Mouse (Mus musculus) CD4-positive helper T cell, adult 2 months (primary cell): ENCODE measurements around the gene Nek6.

Experiments used
- DNase-seq: peaks from one replicate; pipeline ENCODE4 v3.0.0-alpha.2; 2012; ENCODE audit warnings: low read depth, missing footprints, low spot score

The Nek6 gene

DNA sequence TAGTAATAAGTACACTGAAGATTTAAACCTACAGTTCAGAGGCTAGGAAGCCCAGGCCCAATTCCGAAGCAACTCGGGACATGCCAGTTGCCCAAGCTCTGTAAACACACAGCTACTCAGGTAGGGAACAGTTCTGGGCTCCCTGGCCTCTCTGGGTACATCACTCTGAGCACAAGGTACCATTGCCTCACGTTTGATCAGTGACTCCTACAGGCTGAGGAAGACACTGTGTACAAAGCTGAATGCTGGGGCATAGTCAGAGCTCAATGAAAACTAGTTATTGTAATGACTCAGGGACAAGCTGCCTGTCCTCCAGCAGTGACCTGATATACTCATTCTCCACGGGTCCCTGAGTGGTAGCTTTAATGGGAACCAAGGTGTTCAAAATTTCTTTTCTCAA is 109.6 kb downstream of the Nek6 start:
- no peak for DNase-seq

DNA sequence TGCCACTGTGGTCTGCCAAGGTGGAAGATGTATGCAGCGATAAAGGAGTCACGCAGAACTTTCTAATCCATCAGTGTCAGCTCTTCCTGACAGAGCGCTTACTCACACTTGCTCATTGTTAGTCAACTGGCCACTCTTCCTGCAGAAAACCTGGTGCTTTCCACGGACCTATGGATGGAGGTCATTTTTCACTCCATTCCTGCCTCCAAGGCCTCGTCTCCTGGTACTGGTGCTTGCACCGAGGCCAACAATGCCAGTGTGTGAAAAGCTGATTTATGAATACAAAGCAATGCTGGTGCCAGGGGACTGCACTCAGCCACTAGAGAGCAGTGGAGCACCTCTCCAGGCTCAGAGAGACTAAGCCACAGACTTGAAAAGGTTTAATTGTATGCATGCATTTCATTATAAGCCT is 110.2 kb downstream of the Nek6 start:
- no peak for DNase-seq

DNA sequence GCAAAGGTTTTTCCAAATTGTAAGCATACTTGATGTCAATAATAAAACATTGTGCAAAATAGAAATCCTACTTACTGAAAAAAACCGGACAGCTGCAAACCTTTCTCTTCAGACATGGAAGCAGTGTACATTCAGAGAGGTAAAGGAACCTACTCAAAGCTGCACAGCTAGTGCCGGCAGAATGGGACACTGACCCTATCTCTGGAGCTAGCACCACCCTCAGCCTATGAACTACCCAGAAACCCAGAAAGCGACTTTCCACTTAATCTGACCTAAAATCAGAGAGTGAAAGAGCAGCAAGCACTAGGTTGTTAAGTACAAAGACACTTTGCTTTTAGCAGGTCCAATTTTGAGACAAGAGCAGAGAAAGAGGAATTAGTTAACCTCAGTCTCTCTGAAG is 112.0 kb downstream of the Nek6 start:
- no peak for DNase-seq

DNA sequence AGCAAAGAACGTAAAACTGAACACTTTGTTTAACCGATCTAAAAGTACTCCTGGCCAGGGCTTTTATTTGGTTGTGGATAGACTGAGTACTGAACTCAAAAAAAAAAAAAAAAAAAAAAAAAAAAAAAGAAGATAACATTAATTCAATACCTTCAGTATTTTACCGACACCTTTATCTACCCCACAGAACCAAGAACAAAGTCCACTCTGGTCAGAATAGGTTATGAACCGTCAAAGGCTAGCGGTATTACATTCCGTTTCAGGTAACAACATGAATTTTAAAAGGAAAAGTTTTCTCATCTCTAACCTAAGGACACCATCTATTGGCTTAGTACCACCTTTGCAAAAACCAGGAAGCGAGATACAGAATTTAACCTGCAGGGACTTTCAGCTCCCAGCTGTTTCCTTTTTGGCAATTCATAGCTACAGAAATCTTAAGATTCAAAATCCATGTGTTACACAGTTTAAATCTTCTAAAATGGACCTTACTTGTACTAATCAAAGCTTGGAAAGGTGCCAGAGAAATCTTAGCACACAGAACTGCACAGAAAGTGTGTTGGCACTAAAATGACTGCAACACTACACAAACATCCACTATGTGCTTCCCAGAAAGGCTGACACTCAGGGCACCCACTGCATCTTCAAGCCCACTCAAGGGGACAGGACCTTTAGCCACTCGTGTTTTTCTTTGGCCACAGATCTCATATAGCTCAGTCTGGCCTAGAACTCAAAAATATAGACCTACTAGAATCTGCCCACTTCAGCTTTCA is 112.6 kb downstream of the Nek6 start:
- DNase-seq = no peak

DNA sequence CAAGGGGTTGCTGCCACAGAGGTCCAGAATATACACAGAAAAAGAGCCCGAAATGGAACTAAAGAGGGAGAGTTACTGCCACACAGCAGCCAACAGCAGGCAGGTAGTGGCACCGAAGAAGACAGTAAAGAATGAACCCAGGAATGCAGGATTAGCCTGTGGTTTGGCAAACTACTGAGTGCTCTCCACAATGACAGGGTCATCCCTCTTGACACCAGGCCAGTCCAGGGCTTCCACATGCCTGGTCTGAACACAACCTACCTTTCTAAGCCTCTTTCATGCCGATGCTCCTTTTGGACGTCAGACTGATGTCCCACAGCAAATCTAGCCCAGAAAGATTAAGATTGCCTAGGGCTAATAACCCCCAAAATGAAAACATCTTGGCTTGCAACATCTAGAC is 117.4 kb downstream of the Nek6 start:
- no peak for DNase-seq

DNA sequence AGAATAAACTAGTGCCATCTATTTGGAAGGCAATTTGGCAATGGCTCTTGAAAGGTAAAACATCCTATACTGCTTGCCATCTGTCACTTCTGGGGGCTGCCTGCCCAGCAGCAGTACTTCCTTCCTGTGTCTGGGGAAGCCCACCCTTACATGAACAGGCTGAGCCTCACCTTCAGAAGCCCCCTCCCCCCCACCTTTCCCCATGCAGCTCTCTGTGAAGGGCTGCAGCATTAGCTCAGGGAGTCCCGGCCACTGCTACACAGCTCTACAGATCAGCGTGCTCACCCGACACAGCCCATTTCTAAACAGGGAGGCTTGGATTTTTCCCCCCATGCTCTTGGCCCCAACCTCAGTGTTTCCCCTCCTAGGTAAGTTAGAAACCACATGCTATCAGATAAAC is 118.0 kb downstream of the Nek6 start:
- no peak for DNase-seq

DNA sequence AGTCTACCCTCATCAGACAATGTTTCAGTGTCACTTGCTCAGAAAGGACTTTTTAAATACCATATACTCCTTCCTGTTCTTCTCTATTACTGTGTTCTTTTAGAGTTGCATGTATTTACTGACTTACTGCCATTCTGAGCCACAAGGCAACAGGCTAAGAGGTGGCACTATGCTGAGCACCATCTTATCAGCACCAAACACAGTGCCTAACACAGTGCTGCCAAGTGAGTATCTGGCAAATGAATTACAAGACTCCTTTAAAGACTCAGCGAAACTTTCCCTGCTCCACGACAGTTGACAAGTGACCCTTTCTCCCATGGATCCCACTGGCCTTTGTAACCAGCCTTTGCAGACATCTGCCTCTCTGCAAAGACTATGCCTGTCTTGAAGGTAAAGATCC is 119.1 kb downstream of the Nek6 start:
- no peak for DNase-seq

DNA sequence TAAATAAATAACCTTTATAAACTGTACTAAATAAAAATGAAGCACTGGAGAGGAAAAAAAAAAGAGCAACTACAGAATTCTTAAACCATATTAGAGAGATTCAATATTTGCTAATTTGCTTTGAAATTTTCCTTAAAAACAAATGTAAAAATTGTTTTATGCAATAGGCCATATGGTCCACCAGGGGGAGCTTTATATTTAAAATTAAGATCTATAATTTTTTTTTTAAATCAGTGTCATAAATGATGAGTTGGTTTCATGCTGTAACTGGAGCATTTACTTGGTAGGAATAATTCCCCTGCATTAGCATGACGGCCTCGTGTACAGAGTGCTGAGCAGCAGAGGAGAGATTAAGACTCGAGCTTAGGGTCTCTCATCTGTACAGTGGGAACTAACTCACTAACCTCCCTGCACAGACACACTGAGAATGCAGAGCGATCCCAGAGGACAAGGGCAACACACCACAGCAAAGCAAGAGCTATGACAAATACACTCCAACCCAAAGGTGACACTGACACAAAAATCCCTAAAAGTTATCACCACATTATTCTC is 126.3 kb downstream of the Nek6 start:
- no peak for DNase-seq

DNA sequence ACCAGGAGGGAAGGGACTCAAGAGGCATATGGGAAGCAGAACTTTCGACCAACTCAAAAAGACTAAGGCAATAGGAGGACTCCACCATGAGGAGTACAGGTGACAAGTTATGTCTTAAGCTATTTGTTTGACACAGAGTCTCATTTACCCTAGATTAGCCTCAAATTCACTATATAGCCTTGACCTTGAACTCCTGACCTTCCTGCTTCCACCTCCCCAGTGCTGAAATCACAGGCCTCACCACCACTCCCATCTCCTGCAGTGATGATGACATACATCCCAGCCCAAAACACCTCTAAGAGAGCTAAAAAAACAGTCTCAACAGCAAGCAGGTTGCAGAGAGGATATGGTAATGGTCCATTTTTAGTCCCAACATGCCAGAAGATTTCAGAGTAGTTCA is 130.3 kb downstream of the Nek6 start:
- DNase-seq = no peak

DNA sequence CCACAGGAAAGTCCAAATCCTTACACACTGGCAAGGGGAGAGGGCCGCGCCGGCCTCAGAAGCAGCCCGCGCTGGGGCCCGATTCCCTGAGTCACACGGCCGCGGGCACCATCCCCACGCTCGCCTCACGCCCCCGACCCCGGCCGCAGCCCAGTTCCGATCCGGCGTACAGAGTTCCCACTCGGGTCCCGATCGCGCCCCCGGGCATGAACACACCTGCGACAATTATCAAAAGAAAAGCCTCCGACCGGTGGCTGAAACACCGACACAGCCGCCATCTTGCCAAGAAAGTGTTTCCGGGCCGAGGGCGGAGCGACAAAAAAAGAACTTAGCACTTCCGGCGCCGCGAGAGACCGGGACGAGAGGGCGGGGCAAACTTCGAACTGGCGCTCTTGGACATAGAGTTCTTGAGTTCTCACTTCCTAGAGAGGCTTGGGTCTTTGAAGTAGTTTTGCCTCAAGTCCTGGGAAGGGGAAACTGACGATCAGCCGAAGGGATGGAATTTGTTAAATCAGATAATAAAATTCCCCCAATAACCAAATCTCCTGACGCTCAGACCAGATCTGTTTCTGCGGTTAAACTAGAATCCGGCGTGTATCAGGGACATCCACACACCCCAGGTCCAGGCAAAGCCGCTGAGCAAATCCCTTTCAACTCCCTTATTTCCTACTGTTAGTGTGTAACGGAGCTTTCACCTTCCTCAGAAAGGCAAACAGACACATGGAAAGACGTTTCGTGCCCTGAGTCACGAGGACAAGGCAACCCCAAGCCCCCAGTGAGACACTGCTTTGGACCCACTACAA is 132.4 kb downstream of the Nek6 start, which contains the start of gene Psmb7:
Gene Psmb7 (minus strand): TSS at position 463 of the 803 bp plus-strand sequence.
- DNase-seq = peak; percentile 93
